Comparison of ENCODE assay signal across 13 mouse cellular contexts in the genomic region with DNA sequence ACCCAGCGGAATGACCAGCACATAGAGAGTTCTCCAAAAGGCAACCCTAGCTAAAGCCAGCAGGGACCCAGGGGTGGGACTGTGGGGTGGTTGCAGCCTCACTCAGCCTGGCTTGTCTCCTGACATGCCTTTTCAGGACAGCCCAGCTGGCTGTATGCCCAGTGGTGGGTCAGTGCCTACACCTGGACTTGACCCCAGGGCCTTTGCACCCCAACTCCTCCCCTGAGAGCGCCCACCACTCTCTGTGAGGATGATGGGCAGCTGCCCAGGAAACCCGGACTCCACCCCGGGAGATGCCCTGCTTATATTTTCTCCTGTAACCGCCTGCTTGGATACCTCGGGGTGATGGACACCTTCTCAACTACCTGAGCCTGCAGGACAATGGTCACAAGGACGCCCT. TPM values are rescaled to one million over a fixed set of nuclear protein-coding genes. Genes with fewer than 3 reads are reported as not detected.
DNase-seq lines count a peak whose midpoint lies in the region; TF ChIP-seq lines count a peak whose summit lies in the region.
"Had no signal": no experiment of that assay in that cellular context is flagged by ENCODE, and none has a peak within 500 bp of the region (broad histone marks: within the 10 kb centered on the region; RNA-seq: fewer than 3 reads in every experiment).

No protein-coding gene starts in this region.

- TF ChIP-seq POLR2A in olfactory bulb, adult 2 months (IDR thresholded peaks at IDR 0.05; ENCODE audit: insufficient read depth, low read depth, low read length): no peak

- no peaks in the 10 kb centered on the region for H3K36me3 ChIP-seq in forebrain, embryonic 10.5 days (replicated peaks)
- H3K36me3 ChIP-seq in limb, embryonic 10.5 days: no peaks in the 10 kb centered on the region

- no peaks in the 10 kb centered on the region for H3K9me3 ChIP-seq in forebrain, embryonic 10.5 days
- no peaks in the 10 kb centered on the region for H3K9me3 ChIP-seq in limb, embryonic 10.5 days (replicated peaks)

- peak; percentile 31 for DNase-seq in right cerebral cortex, postnatal 4 days
- DNase-seq in right cerebral cortex, postnatal 36 days (ENCODE audit: low spot score in 2 of 2): no peak
- no peak for DNase-seq in forebrain, embryonic 10.5 days (ENCODE audit: extremely low spot score, low spot score)
- DNase-seq in limb, embryonic 10.5 days (ENCODE audit: low spot score): no peak
- no peak for DNase-seq in embryo, embryonic 10.5 days (ENCODE audit: low spot score)
- no peak for DNase-seq in layer of hippocampus, postnatal 36 days
- DNase-seq in thymus, adult 18-20 months: no peak
- DNase-seq: adrenal gland, postnatal 14 days; right cerebral cortex, postnatal 25 days had no signal

- no peak overlapping the region for H3K27ac ChIP-seq in forebrain, embryonic 10.5 days
- no peak overlapping the region for H3K27ac ChIP-seq in limb, embryonic 10.5 days
- H3K27ac ChIP-seq in olfactory bulb, adult 2 months (ENCODE audit: insufficient read depth, low read depth, low read length): no peak overlapping the region

- peaks cover 57% of the 10 kb centered on the region for H3K27me3 ChIP-seq in forebrain, embryonic 10.5 days (ENCODE audit: poor library complexity, severe bottlenecking)
- H3K27me3 ChIP-seq in limb, embryonic 10.5 days (ENCODE audit: low read depth, poor library complexity, severe bottlenecking): peaks cover 60% of the 10 kb centered on the region

- H3K4me3 ChIP-seq in forebrain, embryonic 10.5 days: peak overlapping the region; percentile 66
- H3K4me3 ChIP-seq in limb, embryonic 10.5 days: peak overlapping the region; percentile 56; the same call in 1 of the 2 replicates
- H3K4me3 ChIP-seq in olfactory bulb, adult 2 months (ENCODE audit: insufficient read depth, low read depth, low read length): peak overlapping the region; percentile 64

- no peak for TF ChIP-seq CTCF in olfactory bulb, adult 2 months (IDR thresholded peaks at IDR 0.05; ENCODE audit: insufficient read depth, low read depth, low read length)

- H3K4me1 ChIP-seq in forebrain, embryonic 10.5 days: peaks cover 16% of the 10 kb centered on the region
- peaks cover 13% of the 10 kb centered on the region for H3K4me1 ChIP-seq in limb, embryonic 10.5 days
- peaks cover 41% of the 10 kb centered on the region for H3K4me1 ChIP-seq in olfactory bulb, adult 2 months (ENCODE audit: control insufficient read depth, insufficient read depth, low read length)

- WGBS in forebrain, embryonic 10.5 days: 74% methylated on average over 7 of the region's 7 CpGs
- WGBS in limb, embryonic 10.5 days: 84% methylated on average over 7 of the region's 7 CpGs
- WGBS in olfactory bulb, adult 2 months: 77% methylated on average over 7 of the region's 7 CpGs

RNA-seq across cellular contexts. Expression of gene Sult4a1, which starts 0.9 kb away (rescaled TPM):
- polyA plus RNA-seq in forebrain, embryonic 10.5 days (2016; fragmentation: Nextera tagmentation; extraction: Ambion mirVana): 9.3 and 10.6 TPM in 2 replicates
- 1.2 and 1.3 TPM in 2 replicates for polyA plus RNA-seq in limb, embryonic 10.5 days (2016; fragmentation: Nextera tagmentation; extraction: Ambion mirVana)
- polyA plus RNA-seq in olfactory bulb, adult 2 months (2012; ENCODE audit: insufficient read depth, insufficient read length, low replicate concordance, missing spikeins): not detected in 2 replicates
- 100 to 1,000 TPM; 317 to 352 TPM for total RNA-seq in layer of hippocampus, postnatal 36 days (2021)
- total RNA-seq: liver, adult 2 months; MEL had no signal
- polyA plus RNA-seq: liver, adult 2 months had no signal

RNA-seq across cellular contexts. Expression of gene Pnpla5, which starts 18.3 kb away (rescaled TPM):
- polyA plus RNA-seq in forebrain, embryonic 10.5 days (2016; fragmentation: Nextera tagmentation; extraction: Ambion mirVana): not detected in 2 replicates
- polyA plus RNA-seq in limb, embryonic 10.5 days (2016; fragmentation: Nextera tagmentation; extraction: Ambion mirVana): not detected in 2 replicates
- polyA plus RNA-seq in olfactory bulb, adult 2 months (2012; ENCODE audit: insufficient read depth, insufficient read length, low replicate concordance, missing spikeins): not detected in 2 replicates
- total RNA-seq in layer of hippocampus, postnatal 36 days (2021): not detected
- total RNA-seq: MEL had no signal
- polyA plus RNA-seq: heart, embryonic 11.5 days had no signal

RNA-seq across cellular contexts. Expression of gene Efcab6, which starts 39.4 kb away (rescaled TPM):
- 0.19 and 0.23 TPM in 2 replicates for polyA plus RNA-seq in forebrain, embryonic 10.5 days (2016; fragmentation: Nextera tagmentation; extraction: Ambion mirVana)
- not detected in 2 replicates for polyA plus RNA-seq in limb, embryonic 10.5 days (2016; fragmentation: Nextera tagmentation; extraction: Ambion mirVana)
- polyA plus RNA-seq in olfactory bulb, adult 2 months (2012; ENCODE audit: insufficient read depth, insufficient read length, low replicate concordance, missing spikeins): not detected in 2 replicates
- 1 to 10 TPM; 4.6 to 7.3 TPM for total RNA-seq in layer of hippocampus, postnatal 36 days (2021)
- total RNA-seq: adrenal gland, postnatal 14 days; liver, adult 2 months; MEL had no signal
- polyA plus RNA-seq: heart, embryonic 11.5 days; liver, adult 2 months had no signal
